Mouse (Mus musculus) kidney, postnatal 14 days (tissue): ENCODE measurements around the gene Fam71e1.
A peak's percentile ranks its signal among the peaks of the same experiment; 100 is the strongest.

Source experiments
- DNase-seq: peaks from one replicate; pipeline ENCODE4 v3.0.0; 2022; ENCODE audit warnings: mixed read lengths

Fam71e1 gene

DNA sequence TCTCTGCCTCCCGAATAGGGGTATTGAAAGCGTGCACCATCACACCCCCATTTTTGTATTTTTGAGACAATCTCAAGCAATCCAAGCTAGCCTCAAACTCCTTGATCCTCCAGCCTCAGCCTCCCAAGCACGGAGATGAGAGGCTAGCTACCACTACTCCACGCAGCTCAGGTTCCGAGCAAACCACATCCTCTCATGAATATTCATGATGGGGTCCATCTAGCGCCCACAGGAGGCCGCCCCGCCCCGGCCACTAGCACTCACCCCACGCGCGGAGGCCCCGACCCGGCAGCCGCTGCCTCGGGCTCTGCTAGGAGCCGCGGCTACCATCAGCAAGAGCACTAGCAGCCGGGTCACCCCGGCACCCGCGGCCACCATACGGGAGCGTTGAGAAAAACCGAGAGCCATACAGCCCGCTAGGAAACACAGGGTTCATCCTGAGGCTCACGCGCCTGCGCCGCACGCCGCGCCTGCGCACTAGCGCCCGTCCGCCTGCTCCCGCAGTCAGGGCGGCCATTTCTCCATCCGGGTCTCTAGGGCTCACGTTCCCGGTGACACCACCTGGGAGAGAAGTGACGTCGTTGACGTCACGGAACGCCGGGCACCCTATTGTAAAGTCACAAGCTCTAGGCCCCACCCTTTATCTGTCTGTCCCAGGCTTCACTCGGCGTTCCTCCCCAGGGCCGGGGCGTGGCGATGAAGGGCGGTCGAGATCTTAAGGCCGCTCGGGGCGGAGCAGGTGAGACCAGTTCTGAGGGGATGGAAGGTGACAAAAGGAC is at the start of gene Fam71e1, which contains the start of gene Emc10:
Gene Fam71e1 (plus strand): TSS at position 590 of the 779 bp plus-strand sequence.
Gene Emc10 (minus strand): TSS at position 538 of the 779 bp plus-strand sequence.
- peak; percentile 99 for DNase-seq

DNA sequence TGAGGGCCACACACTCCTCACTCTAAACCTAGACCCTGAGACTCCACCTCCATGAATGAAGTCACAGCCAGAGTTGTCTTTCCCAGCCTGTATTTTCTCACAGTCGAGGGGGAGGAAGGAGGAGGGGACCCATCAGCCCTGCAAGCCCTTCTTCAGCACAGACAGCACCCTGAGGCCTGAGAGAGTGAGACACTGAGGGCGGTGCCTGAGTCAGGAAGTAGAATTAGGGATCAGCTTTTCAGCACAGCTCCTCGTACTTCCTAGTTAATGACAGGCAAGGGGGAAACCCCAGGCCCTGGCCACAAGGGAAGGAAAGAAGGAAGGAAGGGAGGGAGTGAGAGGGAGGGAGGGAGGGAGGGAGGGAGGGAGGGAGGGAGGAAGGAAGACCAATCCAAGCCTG is 43.1 kb upstream of the Fam71e1 start:
- no peak for DNase-seq

DNA sequence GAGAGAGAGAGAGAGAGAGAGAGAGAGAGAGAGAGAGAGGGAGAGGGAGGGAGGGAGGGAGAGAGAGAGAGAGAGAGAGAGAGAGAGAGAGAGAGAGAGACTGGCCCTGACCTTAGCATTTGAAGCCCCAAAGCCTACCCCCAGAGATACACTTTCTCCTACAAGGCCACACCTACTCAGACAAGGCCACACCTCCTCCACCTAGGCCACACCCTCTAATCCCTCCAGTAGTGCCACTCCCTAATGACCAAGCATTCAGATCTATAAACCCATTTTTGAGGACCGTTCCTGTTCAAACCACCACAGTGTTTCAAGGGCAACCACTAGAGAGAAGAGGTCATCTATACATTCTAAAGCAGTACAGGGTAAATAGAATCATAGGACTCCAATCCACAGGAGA is 40.1 kb upstream of the Fam71e1 start:
- DNase-seq, result no peak

DNA sequence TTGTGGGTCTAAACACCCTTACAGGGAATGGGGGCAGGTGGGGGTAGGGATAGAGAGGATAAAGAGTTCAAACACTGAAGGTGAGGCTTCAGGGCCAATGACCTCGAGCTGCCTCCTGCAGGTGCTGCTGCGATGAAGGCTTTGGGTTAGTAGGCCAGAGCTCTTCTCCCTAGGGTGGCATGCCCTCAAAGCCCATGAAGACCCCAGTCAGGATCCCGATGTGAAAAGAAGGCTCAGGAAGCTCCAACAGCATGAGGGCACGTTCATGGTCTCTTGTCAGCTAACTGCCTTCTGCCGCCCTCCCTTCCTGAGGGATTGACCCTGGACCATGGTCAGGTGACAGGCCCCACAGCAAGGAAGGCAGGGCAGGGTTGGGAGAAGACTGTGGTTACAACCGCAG is 36.3 kb upstream of the Fam71e1 start:
- DNase-seq, result no peak

DNA sequence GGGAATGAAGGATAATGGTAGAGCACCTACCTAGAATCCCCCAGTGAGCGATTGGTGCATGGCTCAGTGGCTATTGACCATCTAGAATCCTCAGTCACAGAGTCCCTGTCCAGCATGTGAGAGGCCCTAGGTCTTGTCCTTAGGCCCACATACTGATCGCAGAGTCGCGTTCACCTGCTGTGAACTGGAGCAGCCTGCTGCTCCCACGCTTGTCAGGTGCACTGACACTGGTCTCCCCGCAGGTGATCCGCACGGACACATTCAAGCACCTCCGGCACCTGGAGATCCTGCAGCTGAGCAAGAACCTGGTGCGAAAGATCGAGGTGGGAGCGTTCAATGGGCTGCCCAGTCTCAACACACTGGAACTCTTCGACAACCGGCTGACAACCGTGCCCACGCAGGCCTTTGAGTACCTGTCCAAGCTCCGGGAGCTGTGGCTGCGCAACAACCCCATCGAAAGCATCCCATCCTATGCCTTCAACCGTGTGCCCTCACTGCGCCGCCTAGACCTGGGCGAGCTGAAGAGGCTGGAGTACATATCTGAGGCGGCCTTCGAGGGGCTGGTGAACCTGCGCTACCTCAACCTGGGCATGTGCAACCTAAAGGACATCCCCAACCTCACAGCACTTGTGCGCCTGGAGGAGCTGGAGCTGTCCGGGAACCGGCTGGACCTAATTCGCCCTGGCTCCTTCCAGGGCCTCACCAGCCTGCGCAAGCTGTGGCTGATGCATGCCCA is 35.4 kb upstream of the Fam71e1 start:
- DNase-seq, result no peak

DNA sequence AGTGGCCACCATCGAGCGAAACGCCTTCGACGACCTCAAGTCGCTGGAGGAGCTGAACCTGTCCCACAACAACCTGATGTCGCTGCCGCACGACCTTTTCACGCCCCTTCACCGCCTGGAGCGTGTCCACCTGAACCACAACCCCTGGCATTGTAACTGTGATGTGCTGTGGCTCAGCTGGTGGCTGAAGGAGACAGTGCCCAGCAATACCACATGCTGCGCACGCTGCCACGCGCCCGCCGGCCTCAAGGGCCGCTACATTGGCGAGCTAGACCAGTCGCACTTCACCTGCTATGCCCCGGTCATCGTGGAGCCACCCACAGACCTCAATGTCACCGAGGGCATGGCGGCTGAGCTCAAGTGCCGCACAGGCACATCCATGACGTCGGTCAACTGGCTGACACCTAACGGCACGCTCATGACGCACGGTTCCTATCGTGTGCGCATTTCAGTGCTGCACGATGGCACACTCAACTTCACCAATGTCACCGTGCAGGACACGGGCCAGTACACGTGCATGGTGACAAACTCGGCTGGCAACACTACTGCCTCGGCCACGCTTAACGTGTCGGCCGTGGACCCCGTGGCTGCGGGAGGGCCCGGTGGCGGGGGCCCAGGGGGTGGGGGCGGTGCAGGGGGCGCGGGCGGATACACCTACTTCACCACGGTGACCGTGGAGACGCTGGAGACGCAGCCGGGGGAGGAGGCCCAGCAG is 34.7 kb upstream of the Fam71e1 start:
- no peak for DNase-seq

DNA sequence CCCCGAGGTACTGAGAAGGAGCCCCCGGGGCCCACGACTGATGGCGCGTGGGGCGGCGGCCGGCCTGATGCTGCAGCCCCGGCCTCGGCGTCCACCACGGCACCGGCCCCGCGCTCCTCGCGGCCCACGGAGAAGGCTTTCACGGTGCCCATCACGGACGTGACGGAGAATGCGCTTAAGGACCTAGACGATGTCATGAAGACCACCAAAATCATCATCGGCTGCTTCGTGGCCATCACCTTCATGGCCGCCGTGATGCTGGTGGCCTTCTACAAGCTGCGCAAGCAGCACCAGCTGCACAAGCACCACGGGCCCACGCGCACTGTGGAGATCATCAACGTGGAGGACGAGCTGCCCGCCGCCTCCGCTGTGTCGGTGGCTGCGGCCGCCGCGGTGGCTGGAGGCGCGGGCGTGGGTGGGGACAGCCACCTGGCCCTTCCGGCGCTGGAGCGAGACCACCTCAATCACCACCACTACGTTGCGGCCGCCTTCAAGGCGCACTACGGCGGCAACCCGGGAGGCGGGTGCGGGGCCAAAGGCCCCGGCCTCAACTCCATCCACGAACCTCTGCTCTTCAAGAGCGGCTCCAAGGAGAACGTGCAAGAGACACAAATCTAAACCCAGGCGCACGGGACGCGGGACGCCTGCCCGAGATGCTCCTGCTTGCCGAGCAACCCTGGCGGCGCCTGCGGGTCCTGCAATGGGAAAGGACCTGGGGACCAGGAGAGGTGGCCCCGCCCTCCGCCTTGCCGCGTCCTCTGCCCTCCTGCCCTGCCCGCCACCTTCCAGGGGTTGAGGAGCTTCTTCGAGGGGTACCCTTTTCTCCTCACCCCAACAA is 33.9 kb upstream of the Fam71e1 start:
- peak; percentile 53 for DNase-seq

DNA sequence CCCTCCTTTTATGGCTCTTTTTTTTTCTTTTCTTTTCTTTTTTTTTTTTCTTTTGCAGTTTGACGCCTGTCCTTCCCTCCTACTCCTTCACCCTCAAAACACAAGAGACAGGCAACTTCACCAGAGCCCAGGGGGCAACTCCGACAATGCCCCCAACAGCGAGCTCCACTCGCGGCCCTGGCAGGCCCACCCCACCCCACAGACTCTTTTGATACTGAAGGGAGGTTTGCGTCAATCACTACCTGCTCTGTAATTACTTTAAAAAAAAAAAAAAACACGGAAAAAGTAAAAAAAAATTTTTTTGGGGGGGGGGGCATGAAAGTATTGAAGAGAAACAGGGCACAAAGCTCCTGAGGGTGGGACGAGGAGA is 33.3 kb upstream of the Fam71e1 start:
- no peak for DNase-seq

DNA sequence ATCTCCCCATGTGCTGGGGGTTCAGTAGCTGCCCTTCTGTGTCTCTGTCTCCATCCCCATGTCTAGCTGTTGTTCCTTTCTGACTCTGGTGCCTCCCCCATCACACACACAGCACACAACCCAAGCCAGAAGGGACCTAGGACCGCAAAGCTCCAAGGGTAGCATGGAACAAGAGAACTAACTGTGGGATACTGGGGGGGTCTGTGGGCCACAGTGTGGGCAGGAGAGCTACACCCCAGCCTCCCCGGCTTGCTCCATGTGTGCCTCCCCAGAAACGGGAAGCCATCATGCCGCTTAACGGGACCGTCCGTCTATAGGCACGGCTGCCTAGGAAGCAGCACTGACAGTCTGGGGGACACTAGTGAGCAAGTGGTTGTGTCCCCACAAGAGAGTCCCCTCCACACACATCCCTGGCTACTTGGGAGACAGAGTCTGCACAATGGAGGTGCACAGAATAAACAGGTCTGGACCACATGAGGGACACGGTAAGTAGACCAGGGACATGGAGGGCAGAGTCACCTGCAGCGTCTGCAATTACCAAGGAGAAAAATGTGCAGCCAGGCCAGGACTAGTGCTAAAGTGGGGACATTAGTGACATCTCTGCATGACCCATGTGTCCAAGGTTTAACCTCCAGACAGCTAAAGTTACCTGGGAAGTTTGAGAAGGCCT is 32.7 kb upstream of the Fam71e1 start:
- no peak for DNase-seq

DNA sequence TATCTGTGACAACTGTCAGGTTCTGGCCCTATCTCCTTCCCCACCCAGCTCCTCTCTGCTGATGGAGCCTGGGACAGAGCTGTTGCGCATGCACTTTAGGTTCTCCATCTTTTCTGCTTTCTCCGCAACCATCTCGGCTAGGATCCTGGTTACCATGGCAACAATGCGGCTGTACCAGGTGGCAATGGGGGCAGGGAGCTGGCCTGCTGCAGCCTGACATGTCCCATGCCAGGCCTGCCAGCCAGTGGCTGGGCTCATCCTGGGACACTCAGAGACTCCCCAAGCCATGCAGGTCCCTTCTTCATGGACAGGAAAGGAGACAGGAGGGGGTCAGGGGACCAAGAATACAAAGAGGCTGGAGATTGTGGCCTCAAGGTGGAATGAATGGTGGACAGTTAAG is 31.9 kb upstream of the Fam71e1 start:
- no peak for DNase-seq

DNA sequence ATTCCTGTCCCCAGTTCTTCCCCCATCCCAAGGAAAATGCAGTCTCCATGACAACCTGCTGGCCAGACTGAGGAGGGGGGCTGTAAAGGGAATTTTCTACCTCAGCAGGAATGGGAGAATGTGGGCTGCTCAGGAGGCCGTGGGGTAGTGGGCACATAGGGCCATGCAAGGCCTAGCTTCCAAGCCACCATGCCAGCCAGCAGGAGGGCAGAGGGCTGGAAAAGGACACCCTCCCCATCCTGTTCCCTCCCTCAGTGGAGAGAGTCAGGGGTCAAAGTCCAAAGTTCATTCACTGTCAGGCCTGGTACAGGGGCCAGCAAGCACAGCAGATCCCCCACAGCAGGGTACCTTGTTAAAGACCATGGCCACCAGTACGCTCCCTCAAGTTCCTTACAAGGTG is 31.3 kb upstream of the Fam71e1 start, which contains the start of gene Aspdh:
Gene Aspdh (plus strand): TSS at position 281 of the 400 bp plus-strand sequence.
- peak; percentile 71 for DNase-seq

DNA sequence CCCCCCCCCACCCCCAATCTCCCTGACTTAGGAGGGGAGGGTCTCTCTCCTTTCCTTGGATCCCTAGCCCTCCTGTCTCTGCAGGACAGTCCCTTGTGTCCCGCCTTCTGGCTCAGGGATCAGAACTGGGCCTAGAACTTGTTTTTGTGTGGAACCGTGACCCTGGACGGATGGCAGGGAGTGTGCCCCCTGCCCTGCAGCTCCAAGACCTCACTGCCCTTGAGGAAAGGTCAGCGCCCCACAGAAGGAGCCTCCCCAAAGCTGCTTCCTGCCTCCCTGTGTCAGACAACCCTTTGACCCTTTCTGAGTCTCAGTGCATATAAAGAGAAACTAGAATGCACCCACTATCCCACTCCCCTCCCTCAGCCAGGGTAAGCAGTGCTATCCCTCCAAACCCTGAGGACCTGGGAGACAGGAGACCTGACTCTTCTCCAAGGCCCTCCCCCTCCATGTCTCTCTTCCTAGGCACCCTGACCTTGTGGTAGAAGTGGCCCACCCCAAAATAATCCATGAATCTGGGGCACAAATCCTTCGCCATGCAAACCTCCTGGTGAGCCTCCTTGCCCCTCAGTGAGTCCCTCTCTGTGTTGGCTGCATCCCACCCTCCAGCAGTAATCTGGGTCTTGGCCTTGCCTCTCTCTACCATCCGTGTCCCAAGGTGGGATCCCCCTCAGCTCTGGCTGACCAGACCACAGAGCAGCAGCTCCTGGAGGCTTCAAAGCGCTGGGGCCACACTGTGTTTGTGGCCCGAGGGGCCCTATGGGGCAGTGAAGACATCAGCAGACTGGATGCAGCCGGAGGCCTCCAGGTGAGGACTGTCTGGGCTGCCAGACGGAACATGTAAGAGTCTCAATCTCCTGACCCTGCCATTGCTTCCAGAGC is 30.1 kb upstream of the Fam71e1 start:
- no peak for DNase-seq

DNA sequence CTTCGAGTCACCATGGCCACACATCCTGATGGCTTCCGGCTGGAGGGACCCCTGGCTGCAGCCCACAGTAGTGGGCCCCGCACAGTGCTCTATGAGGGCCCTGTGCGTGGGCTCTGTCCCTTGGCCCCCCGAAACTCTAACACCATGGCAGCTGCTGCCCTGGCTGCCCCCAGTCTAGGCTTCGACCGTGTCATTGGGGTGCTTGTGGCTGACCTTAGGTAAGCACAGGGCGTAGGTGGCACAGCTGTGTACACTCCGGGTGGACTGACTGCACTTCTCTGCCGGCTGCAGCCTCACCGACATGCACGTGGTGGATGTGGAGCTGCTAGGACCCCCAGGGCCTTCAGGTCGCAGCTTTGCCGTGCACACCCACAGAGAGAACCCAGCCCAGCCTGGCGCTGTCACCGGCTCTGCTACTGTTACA is 29.5 kb upstream of the Fam71e1 start:
- no peak for DNase-seq

DNA sequence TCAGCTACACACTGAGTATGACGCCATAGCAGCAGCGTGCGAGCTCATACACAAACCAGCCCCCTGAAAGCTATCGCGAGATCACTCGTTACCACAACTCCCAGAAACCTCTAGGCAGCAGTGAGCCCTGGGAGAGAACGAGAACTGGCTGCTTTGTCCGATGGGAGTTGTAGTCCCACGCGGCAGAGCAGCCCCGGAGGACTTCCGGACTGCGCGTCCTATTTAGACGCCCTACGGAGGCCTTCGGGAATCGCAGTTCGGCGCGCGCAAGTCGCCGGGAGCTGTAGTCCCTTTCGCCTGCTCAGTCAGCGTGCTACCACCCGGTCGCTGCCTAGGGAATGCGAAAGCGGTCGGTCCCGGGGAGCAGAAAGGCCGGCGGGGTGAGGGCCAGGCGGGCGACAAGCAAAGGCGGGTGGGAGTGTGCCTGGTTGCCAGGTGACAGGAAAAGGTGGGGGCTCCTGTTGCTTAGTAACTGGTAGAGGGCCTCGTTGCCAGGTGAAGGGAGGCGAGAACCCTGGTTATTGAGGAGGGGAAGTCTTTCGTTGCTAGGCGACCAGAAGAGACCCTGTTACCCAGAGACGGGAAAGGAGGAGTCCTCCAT is 28.5 kb upstream of the Fam71e1 start, which contains the start of gene Josd2:
Gene Josd2 (plus strand): TSS at position 170 of the 601 bp plus-strand sequence.
- DNase-seq, result peak; percentile 97

DNA sequence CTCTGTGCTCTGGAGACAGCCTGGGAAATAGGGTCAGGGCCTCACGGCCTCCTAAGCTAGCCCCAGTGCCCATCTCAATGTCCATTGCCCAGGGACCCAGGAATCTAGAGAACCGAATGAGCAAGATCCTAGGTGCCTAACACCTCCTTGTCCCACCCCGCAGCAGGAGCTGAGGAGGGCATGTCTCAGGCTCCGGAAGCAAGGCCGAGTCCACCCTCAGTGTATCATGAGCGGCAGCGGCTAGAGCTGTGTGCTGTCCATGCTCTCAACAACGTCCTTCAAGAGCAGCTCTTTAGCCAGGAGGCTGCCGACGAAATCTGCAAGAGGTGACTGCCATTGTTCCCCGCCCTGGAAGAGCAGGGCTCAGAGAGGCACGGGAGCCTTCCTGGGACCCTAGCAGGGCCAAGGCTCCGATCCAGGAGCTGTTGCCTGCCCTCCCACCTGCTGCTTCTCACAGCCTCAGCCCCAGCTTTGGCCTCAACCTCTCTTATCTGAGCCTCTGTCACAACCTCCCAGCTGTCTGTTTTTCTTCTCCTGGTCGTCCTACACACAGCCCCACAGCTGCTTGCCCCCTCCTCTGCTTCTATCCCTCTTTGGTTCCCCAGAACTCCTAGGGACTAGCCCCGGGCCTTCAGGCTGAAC is 27.6 kb upstream of the Fam71e1 start:
- DNase-seq, result no peak

DNA sequence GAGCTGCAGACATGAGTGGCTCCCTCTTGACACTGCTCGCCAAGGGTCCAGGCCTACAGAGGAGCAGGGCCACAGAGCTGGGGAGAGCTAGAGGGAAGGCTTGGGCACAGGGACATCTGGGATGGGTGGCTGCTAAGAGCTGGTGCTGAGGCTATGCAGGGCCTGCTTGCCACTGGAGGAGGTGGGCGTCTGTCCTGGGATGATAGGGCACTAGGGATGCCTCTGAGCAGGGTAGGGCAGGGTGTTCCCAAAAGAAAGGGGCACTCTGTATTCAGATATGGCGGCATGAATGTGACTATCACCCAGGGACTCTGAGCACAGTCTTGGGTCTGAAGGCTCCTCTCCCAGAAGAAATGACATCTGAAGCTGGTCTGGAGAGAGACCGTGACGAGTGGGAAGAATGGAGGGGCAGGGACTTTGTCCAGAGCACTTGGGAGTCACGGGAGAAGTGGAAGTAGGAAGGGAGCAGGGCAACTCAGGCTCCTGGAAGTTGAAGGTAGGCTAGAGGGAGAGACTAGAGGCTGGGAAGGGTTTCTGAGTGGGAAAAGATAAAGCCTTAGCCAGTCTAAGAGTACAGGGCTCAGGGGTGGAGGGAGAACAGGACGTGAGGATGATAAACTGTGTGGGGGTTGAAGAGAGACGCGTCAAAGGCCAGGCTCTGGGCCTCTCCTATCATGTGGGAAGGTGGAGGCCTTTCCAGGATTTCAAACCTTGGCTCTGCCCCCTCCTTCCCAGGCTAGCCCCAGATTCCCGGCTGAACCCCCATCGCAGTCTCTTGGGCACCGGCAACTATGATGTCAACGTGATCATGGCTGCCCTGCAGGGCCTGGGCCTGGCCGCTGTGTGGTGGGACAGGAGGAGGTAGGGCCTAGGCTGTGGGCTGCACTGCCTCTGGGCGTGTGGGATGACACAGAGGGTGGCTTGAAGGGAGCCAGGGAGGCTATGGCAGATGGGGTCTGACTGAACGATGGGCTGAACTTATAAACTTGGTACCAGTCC is 26.4 kb upstream of the Fam71e1 start:
- no peak for DNase-seq

DNA sequence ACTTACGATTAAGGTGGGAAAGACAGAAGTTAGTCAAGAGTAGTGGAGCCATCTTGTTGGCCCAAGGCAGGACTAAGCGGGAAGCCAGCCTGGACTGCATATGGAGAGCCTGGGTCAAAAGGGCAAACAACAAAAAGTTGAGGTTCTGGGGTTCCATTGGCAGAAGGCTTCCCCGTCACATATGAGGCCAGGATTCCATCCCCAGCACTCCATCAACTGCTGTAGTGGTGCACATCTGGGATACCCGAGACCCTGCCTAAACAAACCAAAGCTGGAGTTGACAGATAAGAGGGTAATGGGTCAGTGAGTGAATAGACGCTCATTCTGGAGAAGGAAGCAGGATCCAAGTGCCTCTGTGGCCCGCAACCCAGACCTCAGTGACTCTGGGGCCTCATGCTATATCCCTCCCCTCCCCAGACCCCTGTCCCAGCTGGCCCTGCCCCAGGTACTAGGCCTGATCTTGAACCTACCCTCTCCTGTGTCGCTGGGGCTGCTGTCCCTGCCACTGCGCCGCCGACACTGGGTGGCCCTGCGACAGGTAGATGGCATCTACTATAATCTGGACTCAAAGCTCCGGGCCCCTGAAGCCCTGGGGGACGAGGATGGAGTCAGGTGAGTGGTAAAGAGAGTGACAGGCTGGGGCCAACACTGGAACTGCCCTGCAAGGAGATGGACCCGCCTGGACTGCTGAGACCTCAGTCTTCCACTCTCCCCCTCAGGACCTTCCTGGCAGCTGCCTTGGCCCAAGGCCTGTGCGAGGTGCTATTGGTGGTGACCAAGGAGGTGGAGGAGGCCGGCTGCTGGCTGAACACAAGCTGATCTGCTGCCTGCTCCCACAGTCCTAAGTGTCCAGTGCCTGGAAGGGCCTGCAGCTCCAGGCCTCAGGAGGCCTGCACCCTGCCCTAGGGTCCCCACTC is 25.4 kb upstream of the Fam71e1 start:
- no peak for DNase-seq
